Mouse (Mus musculus) ES-E14 (cell line): ENCODE measurements around the gene Gm11992. TPM values are rescaled to one million over a fixed set of nuclear protein-coding genes. Genes with fewer than 3 reads are reported as not detected.

Experiments
- DNase-seq: peaks from one replicate; pipeline ENCODE4 v3.0.0-alpha.2; 2013; ENCODE audit warnings: low read depth, low spot score
- H3K27ac ChIP-seq: 2 replicates; pipeline ENCODE4 v1.5.1; 2012; ENCODE audit warnings: low read depth, mild to moderate bottlenecking, low read length, moderate library complexity, mixed read lengths; ENCODE audit not compliant: poor library complexity, insufficient read depth, severe bottlenecking
- H3K36me3 ChIP-seq: 2 replicates; pipeline ENCODE4 v1.6.1; 2012; ENCODE audit warnings: mild to moderate bottlenecking, low read length, moderate library complexity, mixed read lengths; ENCODE audit not compliant: control insufficient read depth, poor library complexity, insufficient read depth, severe bottlenecking
- H3K4me1 ChIP-seq, 2 experiments: fragments of 150-350 bp in 1 of 2; sonication (generic) in 1 of 2; 2 replicates each; pipeline ENCODE4 v1.6.1; 2012; ENCODE audit warnings: low read length in 2 of 2, mild to moderate bottlenecking in 1 of 2, mixed read lengths in 1 of 2; ENCODE audit not compliant: control insufficient read depth in 2 of 2, insufficient read depth in 2 of 2, poor library complexity in 1 of 2
- H3K4me3 ChIP-seq, 2 experiments: fragments of 150-350 bp in 1 of 2; sonication (generic) in 1 of 2; 2 replicates each; pipeline ENCODE4 v1.5.1; 2012; ENCODE audit warnings: low read length in 2 of 2, low read depth in 1 of 2, mild to moderate bottlenecking in 1 of 2, mixed read lengths in 1 of 2; ENCODE audit not compliant: insufficient read depth in 1 of 2, poor library complexity in 1 of 2, severe bottlenecking in 1 of 2
- H3K9ac ChIP-seq: 2 replicates; pipeline ENCODE4 v1.6.1; 2012; ENCODE audit warnings: low read depth, mild to moderate bottlenecking, low read length, mixed read lengths; ENCODE audit not compliant: poor library complexity, insufficient read depth, severe bottlenecking
- H3K9me3 ChIP-seq: fragments of 150-350 bp; sonication (generic); 2 replicates; pipeline ENCODE4 v1.6.1; 2012; ENCODE audit warnings: low read depth, mild to moderate bottlenecking, low read length; ENCODE audit not compliant: control insufficient read depth, insufficient read depth
- CHD2 ChIP-seq: IDR thresholded peaks from 2 replicates; pipeline ENCODE4 v1.6.1; 2014; ENCODE audit warnings: mild to moderate bottlenecking, low read depth, low read length, inconsistent platforms
- HCFC1 ChIP-seq: IDR thresholded peaks from 2 replicates; pipeline ENCODE4 v1.6.1; 2012; ENCODE audit warnings: low read length, inconsistent platforms, borderline replicate concordance; ENCODE audit not compliant: insufficient read depth
- ZC3H11A ChIP-seq: IDR thresholded peaks from 2 replicates; pipeline ENCODE4 v1.6.1; 2012; ENCODE audit warnings: low read depth, mild to moderate bottlenecking, inconsistent platforms, low read length, borderline replicate concordance
- in situ Hi-C, 2 experiments: fragments of 600-800 bp; cut with MboI; formaldehyde crosslinking; loops; one replicate each; pipeline ENCODE4 v1.15.1; 2025; ENCODE audit warnings: low sequenced_read_pairs in 2 of 2, inconsistent platforms in 1 of 2; ENCODE audit not compliant: unreplicated experiment in 2 of 2
- total RNA-seq: library from RNA; depleted of rRNA; stranded (reverse); fragments of 300-350 nt; gene quantifications from 2 replicates; pipeline ENCODE4 v1.2.3, GENCODE M21; 2012; rRNA removed

Gm11992 gene
- total RNA-seq, 1 experiment = 0.18 TPM

- Histone ChIP-seq H3K4me1 (peaks cover 5 to 28% of the 10 kb centered on the region in 2 experiments), H3K9me3 (no peaks in the 10 kb centered on the region), H3K27ac (peak within 1 kb of the TSS; percentile 98), H3K36me3 (peaks cover 13% of the 10 kb centered on the region), H3K9ac (peak within 1 kb of the TSS; percentile 82), H3K4me3 (peak within 1 kb of the TSS; percentile 82 to 87)
- in situ Hi-C loops = loop anchor here in 1 of 2 experiments (25.0 kb wide), 1 partner anchor 556 kb away; no protein-coding TSS in a partner anchor
- TF ChIP-seq HCFC1 (no peak), CHD2 (no peak), ZC3H11A (no peak)
- no peak for DNase-seq
Measured at GRCm38 (mm10) chr11:9118050-9118420, 69.6 kb downstream of the Gm11992 start, which contains the start of gene Upp1. Gene Upp1 (plus strand): TSS chr11:9118103.

GRCm38 (mm10) chr11:9118421-9119121 is 70.2 kb downstream of the Gm11992 start:
- peak overlapping the region; percentile 98 for H3K27ac ChIP-seq
- H3K36me3 ChIP-seq = peaks cover 17% of the 10 kb centered on the region
- no peak for TF ChIP-seq ZC3H11A
- TF ChIP-seq HCFC1 = peak; percentile 56; the same call in 1 of the 2 replicates
- in situ Hi-C loops = loop anchor here in 1 of 2 experiments (25.0 kb wide), 1 partner anchor 556 kb away; no protein-coding TSS in a partner anchor
- H3K4me1 ChIP-seq = peaks cover 5 to 31% of the 10 kb centered on the region in 2 experiments
- peak overlapping the region; percentile 82 for H3K9ac ChIP-seq
- peak; percentile 69 for DNase-seq
- H3K9me3 ChIP-seq = no peaks in the 10 kb centered on the region
- peak overlapping the region; percentile 82 to 87 for H3K4me3 ChIP-seq

Other genes starting within 250 kb of the Gm11992 start
- 0.32 and 0.58 TPM in 2 replicates for gene Pkd1l1, start 75.3 kb upstream of the Gm11992 start, total RNA-seq
- 26.6 and 27.4 TPM in 2 replicates for gene Hus1, start 37.4 kb upstream of the Gm11992 start, total RNA-seq
- gene Sun3, start 397 bp downstream of the Gm11992 start, total RNA-seq = not detected in 2 replicates
- gene Upp1, start 69.5 kb downstream of the Gm11992 start, total RNA-seq = 639 and 754 TPM in 2 replicates
- gene Abca13, start 143.3 kb downstream of the Gm11992 start, total RNA-seq = 0.42 and 0.62 TPM in 2 replicates